Mouse (Mus musculus) heart, adult 2 months (tissue): ENCODE data around the gene Adamts7.

ENCODE experiments used
- CTCF ChIP-seq: fragments of 200-600 bp; IDR thresholded peaks from 2 replicates; pipeline ENCODE4 v1.8.1; 2022; ENCODE audit warnings: antibody characterized with exemption, mild to moderate bottlenecking, moderate library complexity
- EP300 ChIP-seq: fragments of 200-500 bp; IDR thresholded peaks from 2 replicates; pipeline ENCODE4 v1.6.1; 2011; ENCODE audit warnings: low read depth, low read length, control low read depth; ENCODE audit not compliant: insufficient read depth
- POLR2A ChIP-seq: fragments of 200-500 bp; IDR thresholded peaks from 2 replicates; pipeline ENCODE4 v1.6.1; 2011; ENCODE audit warnings: mild to moderate bottlenecking, low read depth, low read length, control low read depth; ENCODE audit not compliant: insufficient read depth

GRCm38 (mm10) chr9:90165590-90165989, 2.7 kb downstream of the Adamts7 start:
- TF ChIP-seq EP300 (no peak), CTCF (no peak), POLR2A (no peak)
